Mouse (Mus musculus) C2C12 (cell line): ENCODE measurements around the gene Ndufb4. TPM values are rescaled to one million over a fixed set of nuclear protein-coding genes. Genes with fewer than 3 reads are reported as not detected.

Source experiments
- H3K27me3 ChIP-seq: one replicate; pipeline ENCODE4 v1.6.1; 2011; ENCODE audit not compliant: control insufficient read depth, insufficient read depth, insufficient read length
- H3K36me3 ChIP-seq: one replicate; pipeline ENCODE4 v1.6.1; 2011; ENCODE audit not compliant: control insufficient read depth, insufficient read depth
- H3K4me3 ChIP-seq: one replicate; pipeline ENCODE4 v1.5.1; 2011; ENCODE audit warnings: mild to moderate bottlenecking, control low read depth; ENCODE audit not compliant: poor library complexity, insufficient read depth, severe bottlenecking
- H3K79me2 ChIP-seq: one replicate; pipeline ENCODE4 v1.6.1; 2011; ENCODE audit not compliant: control insufficient read depth, insufficient read depth
- H3K79me3 ChIP-seq: one replicate; pipeline ENCODE4 v1.6.1; 2011; ENCODE audit warnings: low read depth, control low read depth
- H3ac ChIP-seq: one replicate; pipeline ENCODE3; 2011; ENCODE audit warnings: low read depth; ENCODE audit not compliant: control insufficient read depth, insufficient read length
- CEBPB ChIP-seq: IDR thresholded peaks from one replicate; pipeline ENCODE4 v1.6.1; 2011; ENCODE audit warnings: low read depth, mild to moderate bottlenecking, control low read depth, moderate library complexity
- CTCF ChIP-seq: IDR thresholded peaks from one replicate; pipeline ENCODE4 v1.5.1; 2011; ENCODE audit not compliant: control insufficient read depth, insufficient read depth, insufficient read length
- FOSL1 ChIP-seq: IDR thresholded peaks from one replicate; pipeline ENCODE4 v1.8.0; 2011; ENCODE audit warnings: mild to moderate bottlenecking, low read length; ENCODE audit not compliant: poor library complexity, insufficient read depth, severe bottlenecking
- MAX ChIP-seq: IDR thresholded peaks from one replicate; pipeline ENCODE4 v1.6.1; 2011; ENCODE audit warnings: mild to moderate bottlenecking, control low read depth
- MYOD1 ChIP-seq: IDR thresholded peaks from one replicate; pipeline ENCODE4 v1.6.1; 2011; ENCODE audit warnings: low read depth; ENCODE audit not compliant: control insufficient read depth, insufficient read length
- MYOG ChIP-seq: IDR thresholded peaks from one replicate; pipeline ENCODE4 v1.6.1; 2011; ENCODE audit not compliant: control insufficient read depth, insufficient read length; ENCODE audit errors: extremely low read depth
- USF1 ChIP-seq: IDR thresholded peaks from one replicate; pipeline ENCODE4 v1.6.1; 2011; ENCODE audit warnings: low read depth, mild to moderate bottlenecking, control low read depth, moderate library complexity
- polyA plus RNA-seq: library from polyadenylated mRNA; unstranded; fragments of >200 nt; fragmentation: generic; extraction: Trizol; gene quantifications from one replicate; pipeline ENCODE4 v1.2.1, GENCODE M21; 2012; ENCODE audit warnings: missing spikeins

The Ndufb4 gene
- polyA plus RNA-seq, 1 experiment = 68.5 TPM

DNA sequence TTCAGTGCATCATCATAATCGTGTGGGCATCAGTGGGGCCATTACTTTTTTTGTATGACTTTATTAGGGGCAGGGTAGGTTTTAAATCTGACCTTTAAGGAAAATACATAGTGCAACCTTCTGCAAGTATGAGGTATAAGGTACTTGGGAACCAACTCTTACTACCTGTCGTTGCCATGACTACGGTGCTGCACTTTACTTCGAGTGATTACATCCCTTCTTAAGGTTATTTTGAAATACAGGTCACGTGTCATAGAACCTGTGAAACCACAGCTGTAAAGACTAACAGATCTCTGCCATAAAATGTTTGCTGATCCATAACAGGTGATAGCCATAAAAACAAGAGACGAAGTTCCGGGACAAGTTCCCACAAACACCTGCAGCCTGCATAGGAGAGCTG lies 55.8 kb downstream of the Ndufb4 start:
- H3K27me3 ChIP-seq = no peaks in the 10 kb centered on the region
- TF ChIP-seq USF1 = no peak
- no peak for TF ChIP-seq MYOG
- no peak for TF ChIP-seq MAX
- no peak for TF ChIP-seq FOSL1
- no peak for TF ChIP-seq CEBPB
- no peak for TF ChIP-seq MYOD1
- no peak for TF ChIP-seq CTCF
- H3K4me3 ChIP-seq = no peak overlapping the region
- H3K36me3 ChIP-seq = no peaks in the 10 kb centered on the region
- no peaks in the 10 kb centered on the region for H3K79me2 ChIP-seq
- H3K79me3 ChIP-seq = no peaks in the 10 kb centered on the region
- no peak overlapping the region for H3ac ChIP-seq

GRCm38 (mm10) chr16:37597412-37597811 lies 56.8 kb downstream of the Ndufb4 start:
- TF ChIP-seq MYOD1 = no peak
- TF ChIP-seq MYOG = no peak
- TF ChIP-seq USF1 = no peak
- TF ChIP-seq MAX = no peak
- no peak for TF ChIP-seq FOSL1
- no peak for TF ChIP-seq CEBPB
- no peak for TF ChIP-seq CTCF
- Histone ChIP-seq H3ac (no peak overlapping the region), H3K4me3 (no peak overlapping the region), H3K27me3 (no peaks in the 10 kb centered on the region), H3K36me3 (no peaks in the 10 kb centered on the region), H3K79me2 (no peaks in the 10 kb centered on the region), H3K79me3 (no peaks in the 10 kb centered on the region)

Other genes starting within 250 kb of the Ndufb4 start
- 10.2 TPM for gene Gtf2e1, start 114.7 kb downstream of the Ndufb4 start, polyA plus RNA-seq
- gene Rabl3, start 114.6 kb downstream of the Ndufb4 start, polyA plus RNA-seq = 8.4 TPM
- 0.02 TPM for gene Hgd, start 74.3 kb downstream of the Ndufb4 start, polyA plus RNA-seq
- gene Fstl1, start 122.4 kb upstream of the Ndufb4 start, polyA plus RNA-seq = 153 TPM
- gene Gm36028, start 206.7 kb upstream of the Ndufb4 start, polyA plus RNA-seq = 0.04 TPM
- 10.3 TPM for gene Lrrc58, start 213.9 kb upstream of the Ndufb4 start, polyA plus RNA-seq